Mouse (Mus musculus) G1E (cell line): ENCODE data around the gene Spp1. TPM values are rescaled to one million over a fixed set of nuclear protein-coding genes. Genes with fewer than 3 reads are reported as not detected.

Experiments
- ATAC-seq: 2 replicates; pipeline ENCODE4 v1.8.0; 2016; ENCODE audit warnings: mild to moderate bottlenecking; ENCODE audit not compliant: insufficient number of reproducible peaks, poor library complexity, low FRiP score, severe bottlenecking; ENCODE audit errors: extremely low read depth
- DNase-seq: peaks from one replicate; pipeline ENCODE4 v3.0.0; 2012; ENCODE audit warnings: low spot score
- H3K27me3 ChIP-seq: 2 replicates; pipeline ENCODE4 v1.6.1; 2012; ENCODE audit warnings: mild to moderate bottlenecking, low read length, inconsistent platforms; ENCODE audit not compliant: insufficient read depth
- H3K36me3 ChIP-seq: replicated peaks from 2 replicates; pipeline ENCODE3; 2012; ENCODE audit warnings: mild to moderate bottlenecking, inconsistent platforms
- H3K4me1 ChIP-seq: 2 replicates; pipeline ENCODE4 v1.6.1; 2012; ENCODE audit warnings: low read depth, low read length, inconsistent platforms, mixed read lengths; ENCODE audit not compliant: insufficient read depth
- H3K4me3 ChIP-seq: 2 replicates; pipeline ENCODE4 v1.5.1; 2012; ENCODE audit warnings: low read depth, mild to moderate bottlenecking, inconsistent platforms, low read length, moderate library complexity, mixed read lengths
- H3K9me3 ChIP-seq: replicated peaks from 2 replicates; pipeline ENCODE4 v1.6.1; 2012; ENCODE audit warnings: inconsistent platforms
- CTCF ChIP-seq: IDR thresholded peaks from 2 replicates; pipeline ENCODE4 v1.5.1; 2012; ENCODE audit warnings: low read depth, low read length, inconsistent platforms, mixed read lengths
- GATA1 ChIP-seq: IDR thresholded peaks from 2 replicates; pipeline ENCODE4 v1.6.1; 2012; ENCODE audit warnings: borderline replicate concordance, low read length, inconsistent platforms, mixed read lengths
- GATA2 ChIP-seq: IDR thresholded peaks from 2 replicates; pipeline ENCODE4 v1.6.1; 2012; ENCODE audit warnings: low read depth, low read length, inconsistent platforms, borderline replicate concordance
- POLR2AphosphoS5 ChIP-seq: IDR thresholded peaks from 2 replicates; pipeline ENCODE4 v1.6.1; 2012; ENCODE audit warnings: low read depth, low read length, inconsistent platforms; ENCODE audit not compliant: insufficient replicate concordance
- TAL1 ChIP-seq: conservative IDR thresholded peaks from 2 replicates; pipeline ENCODE4 v1.6.1; 2012; ENCODE audit warnings: low read depth, low read length, inconsistent platforms, mixed read lengths
- polyA plus RNA-seq: library from polyadenylated mRNA; stranded (reverse); fragments of >175 nt; gene quantifications from 2 replicates; pipeline ENCODE4 v1.2.3, GENCODE M21; 2012
- total RNA-seq, 2 experiments: library from RNA; stranded (forward) in 1 of 2; stranded (reverse) in 1 of 2; fragments of 200-1000 nt in 1 of 2; fragments of >200 nt in 1 of 2; fragmentation: Nextera tagmentation in 1 of 2; gene quantifications; 2 replicates each; pipeline ENCODE4 v1.2.3; 2014 to 2017

Spp1 gene
- total and polyA plus RNA-seq, 3 experiments = not detected

DNA sequence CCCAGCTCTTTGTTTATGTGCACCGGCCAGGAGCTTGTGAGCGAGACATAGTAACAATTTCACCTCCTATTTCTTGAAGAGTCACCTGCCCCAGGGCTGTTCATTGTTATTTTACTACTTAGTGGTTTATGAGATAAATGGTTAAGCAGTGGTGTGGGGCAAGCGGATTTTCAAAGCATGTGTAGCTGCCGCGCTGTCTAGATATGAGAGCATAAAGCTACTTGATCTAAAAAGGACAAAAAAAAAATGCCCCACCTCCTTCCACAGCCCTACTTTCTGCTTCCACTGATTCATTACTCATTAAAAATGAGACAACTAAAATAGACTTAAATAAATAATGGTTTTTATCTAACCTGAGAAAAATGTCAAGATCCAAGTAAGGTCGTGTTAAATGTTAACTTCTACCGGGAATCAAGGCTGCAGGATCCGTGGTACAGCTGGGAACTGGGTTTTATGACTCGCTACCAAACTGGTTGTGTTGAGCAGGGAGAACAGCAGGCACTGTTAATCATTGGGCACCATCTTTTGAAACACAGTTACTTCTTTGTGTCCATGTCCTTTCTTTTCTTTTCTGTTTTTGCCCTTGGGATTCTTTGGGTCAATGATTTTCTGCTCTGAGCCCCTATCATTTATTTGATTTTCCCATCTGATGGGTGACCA lies 35.5 kb upstream of the Spp1 start:
- Histone ChIP-seq H3K4me3 (no peak overlapping the region), H3K27me3 (no peaks in the 10 kb centered on the region), H3K9me3 (peaks cover 16% of the 10 kb centered on the region), H3K4me1 (no peaks in the 10 kb centered on the region), H3K36me3 (no peaks in the 10 kb centered on the region)
- TF ChIP-seq TAL1 = no peak
- TF ChIP-seq POLR2AphosphoS5 = no peak
- TF ChIP-seq GATA1 = no peak
- TF ChIP-seq GATA2 = no peak
- TF ChIP-seq CTCF = no peak
- ATAC-seq = no peak
- DNase-seq = no peak

DNA sequence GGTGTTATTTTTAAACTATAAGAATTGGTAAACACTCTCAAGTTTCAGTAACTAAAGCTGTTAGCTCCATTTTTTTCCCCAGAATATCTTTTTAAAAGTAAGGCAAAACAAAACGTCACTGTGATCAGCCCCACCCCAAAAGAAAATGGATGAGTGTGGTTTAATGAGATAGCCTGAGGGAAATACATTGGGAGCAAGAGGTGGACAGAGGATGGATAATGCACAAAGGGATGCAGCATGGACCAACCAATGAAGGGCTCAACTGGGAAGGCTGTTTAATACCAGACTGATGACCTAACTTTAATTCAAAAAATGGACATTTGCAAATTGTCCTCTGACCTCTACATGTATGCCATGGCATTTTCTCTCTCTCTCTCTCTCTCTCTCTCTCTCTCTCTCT lies 34.9 kb upstream of the Spp1 start:
- no peak overlapping the region for H3K4me3 ChIP-seq
- no peaks in the 10 kb centered on the region for H3K4me1 ChIP-seq
- no peak for TF ChIP-seq GATA1
- no peak for TF ChIP-seq GATA2
- TF ChIP-seq TAL1 = no peak
- no peak for TF ChIP-seq CTCF
- no peak for TF ChIP-seq POLR2AphosphoS5
- no peaks in the 10 kb centered on the region for H3K36me3 ChIP-seq
- no peaks in the 10 kb centered on the region for H3K27me3 ChIP-seq
- DNase-seq (no peak), ATAC-seq (no peak)
- H3K9me3 ChIP-seq = peaks cover 16% of the 10 kb centered on the region

- Histone ChIP-seq H3K9me3 (peaks cover 12% of the 10 kb centered on the region), H3K36me3 (no peaks in the 10 kb centered on the region), H3K4me3 (no peak overlapping the region), H3K4me1 (no peaks in the 10 kb centered on the region), H3K27me3 (no peaks in the 10 kb centered on the region)
- no peak for TF ChIP-seq POLR2AphosphoS5
- TF ChIP-seq TAL1 = no peak
- no peak for TF ChIP-seq GATA1
- TF ChIP-seq CTCF = no peak
- TF ChIP-seq GATA2 = no peak
- ATAC-seq (no peak), DNase-seq (no peak)
Measured at GRCm38 (mm10) chr5:104402651-104403050, 32.3 kb upstream of the Spp1 start.

GRCm38 (mm10) chr5:104403351-104403750 lies 31.6 kb upstream of the Spp1 start:
- ATAC-seq = no peak
- Histone ChIP-seq H3K27me3 (no peaks in the 10 kb centered on the region), H3K36me3 (no peaks in the 10 kb centered on the region), H3K9me3 (peaks cover 11% of the 10 kb centered on the region), H3K4me3 (no peak overlapping the region), H3K4me1 (no peaks in the 10 kb centered on the region)
- no peak for TF ChIP-seq TAL1
- no peak for TF ChIP-seq POLR2AphosphoS5
- TF ChIP-seq GATA1 = no peak
- no peak for TF ChIP-seq CTCF
- no peak for TF ChIP-seq GATA2
- DNase-seq = no peak

- TF ChIP-seq POLR2AphosphoS5 (no peak), GATA2 (no peak), GATA1 (no peak), TAL1 (no peak), CTCF (no peak)
- no peaks in the 10 kb centered on the region for H3K27me3 ChIP-seq
- DNase-seq (no peak), ATAC-seq (no peak)
- no peaks in the 10 kb centered on the region for H3K4me1 ChIP-seq
- H3K36me3 ChIP-seq = no peaks in the 10 kb centered on the region
- no peak overlapping the region for H3K4me3 ChIP-seq
- H3K9me3 ChIP-seq = peaks cover 11% of the 10 kb centered on the region
Measured at GRCm38 (mm10) chr5:104404551-104404950, 30.4 kb upstream of the Spp1 start.

DNA sequence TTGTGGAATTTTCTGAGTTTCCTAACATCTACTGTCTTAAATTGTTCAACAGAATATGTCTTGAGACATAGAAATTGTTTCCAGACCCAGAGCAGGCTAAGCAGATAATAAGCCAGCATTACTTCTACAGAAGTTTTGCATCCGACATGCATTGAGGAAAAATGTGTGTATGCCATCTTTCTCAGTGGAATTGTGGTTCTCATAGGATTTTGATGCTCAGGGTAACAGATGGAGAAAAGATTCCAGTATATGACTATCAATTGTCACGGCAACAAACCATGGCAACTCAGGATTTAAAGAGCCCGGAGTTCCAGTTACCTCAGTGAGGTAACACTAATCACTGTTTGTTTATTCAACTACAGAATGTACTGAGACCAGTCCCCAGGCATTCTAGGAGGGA lies 29.9 kb upstream of the Spp1 start:
- H3K4me1 ChIP-seq = no peaks in the 10 kb centered on the region
- no peak for ATAC-seq
- H3K9me3 ChIP-seq = peaks cover 12% of the 10 kb centered on the region
- no peak for DNase-seq
- TF ChIP-seq GATA1 = no peak
- no peak for TF ChIP-seq POLR2AphosphoS5
- TF ChIP-seq CTCF = no peak
- no peak for TF ChIP-seq GATA2
- TF ChIP-seq TAL1 = no peak
- no peaks in the 10 kb centered on the region for H3K27me3 ChIP-seq
- no peaks in the 10 kb centered on the region for H3K36me3 ChIP-seq
- H3K4me3 ChIP-seq = no peak overlapping the region
